Mouse (Mus musculus): ENCODE results near the gene P2ry4. TPM values are rescaled to one million over a fixed set of nuclear protein-coding genes. Genes with fewer than 3 reads are reported as not detected.

P2ry4 gene
- total RNA-seq (2021) = not detected
- long read RNA-seq, experiment 1 = 0 reads
- long read RNA-seq, experiment 2 = 0 reads

DNA sequence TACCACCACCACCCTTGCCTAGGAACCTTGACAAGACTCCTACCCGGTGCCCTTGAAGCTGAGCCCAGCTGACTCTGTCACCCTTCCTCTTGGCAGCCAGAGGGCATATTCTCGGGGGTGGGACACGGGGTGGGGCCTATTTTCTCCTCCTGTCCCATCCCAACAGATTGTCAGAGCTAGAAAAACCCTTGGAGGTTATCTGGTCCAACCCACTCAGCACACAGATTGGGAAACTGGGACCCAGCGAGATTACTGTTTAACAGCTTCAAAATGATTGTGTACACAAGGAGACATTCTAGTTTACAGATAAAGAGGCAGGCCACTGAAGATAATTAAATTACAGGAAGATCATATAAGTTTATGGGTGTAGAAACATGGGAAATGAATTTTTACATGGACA lies at the start of gene P2ry4:
TSS of gene P2ry4 (minus strand) at position 79 of the 400 bp plus-strand sequence.
- intact Hi-C loops (cut with DNase I; ENCODE audit: low total_unique reads) = no loop called here
- DNase-seq = no peak

- DNase-seq = no peak
- intact Hi-C loops (cut with DNase I; ENCODE audit: low total_unique reads) = no loop called here
Observed at GRCm38 (mm10) chrX:100638477-100638876, 43.8 kb upstream of the P2ry4 start.

DNA sequence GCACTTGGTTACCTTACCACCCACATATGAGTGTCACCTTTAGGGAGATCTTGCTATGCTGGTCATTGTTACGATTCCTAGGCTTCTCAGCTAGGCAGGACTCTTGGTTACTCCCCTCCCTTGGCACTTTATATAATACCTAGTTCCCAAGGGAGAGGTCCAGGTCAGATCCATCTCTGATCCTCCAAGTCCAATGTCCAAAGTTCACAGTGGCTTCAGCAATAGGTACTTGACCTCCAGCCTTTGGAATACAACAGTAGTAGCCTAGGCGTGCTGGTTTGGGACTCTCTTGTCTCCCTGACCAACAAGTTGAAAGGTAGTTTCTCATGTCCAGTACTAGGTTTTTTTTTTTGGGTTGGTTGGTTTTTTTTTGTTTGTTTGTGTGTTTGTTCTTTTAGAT lies 34.4 kb upstream of the P2ry4 start:
- no peak for DNase-seq
- intact Hi-C loops (cut with DNase I; ENCODE audit: low total_unique reads) = no loop called here

DNA sequence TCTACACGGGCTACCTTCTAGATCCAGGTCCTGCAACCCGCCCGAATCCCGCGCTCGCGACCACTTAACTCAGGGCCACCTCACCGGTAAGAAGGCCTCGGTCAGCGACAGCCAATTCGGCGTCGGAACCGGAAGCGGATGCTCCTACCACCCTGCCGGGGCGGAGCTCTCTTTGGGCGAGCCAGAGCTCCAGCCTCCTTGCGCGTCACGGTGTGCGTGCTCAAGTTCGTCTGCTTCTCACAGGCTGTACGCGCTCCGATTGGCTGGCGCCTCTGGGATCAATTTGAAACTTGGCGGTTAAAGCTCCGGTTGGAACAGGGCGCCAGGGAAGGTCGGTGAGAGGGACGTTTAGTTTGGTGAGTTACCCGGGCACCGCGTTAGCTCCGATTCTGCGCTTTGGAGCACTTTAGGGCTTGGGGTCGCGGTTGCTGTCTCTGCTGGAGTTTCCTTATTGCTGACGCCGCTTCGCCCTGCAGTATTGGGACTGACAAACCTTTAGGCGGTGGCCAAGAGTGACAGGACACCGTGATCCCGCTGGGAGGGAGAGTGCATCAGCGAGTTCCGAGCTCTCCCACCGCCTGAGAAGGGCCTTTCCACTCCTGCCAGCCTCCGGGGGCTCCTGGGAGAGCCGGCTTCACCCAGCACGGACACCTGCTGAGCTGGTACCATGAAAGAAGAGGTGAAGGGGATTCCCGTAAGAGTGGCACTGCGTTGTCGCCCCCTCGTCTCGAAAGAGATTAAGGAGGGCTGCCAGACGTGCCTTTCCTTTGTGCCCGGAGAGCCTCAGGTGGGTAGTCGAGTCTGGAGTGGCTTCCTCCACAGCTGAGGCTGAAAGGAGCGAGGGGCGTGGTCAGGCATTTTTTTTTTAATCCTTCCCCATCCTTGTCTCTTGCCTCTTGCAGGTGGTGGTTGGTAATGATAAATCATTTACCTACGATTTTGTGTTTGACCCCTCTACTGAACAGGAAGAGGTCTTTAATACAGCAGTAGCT lies 31.4 kb upstream of the P2ry4 start, which contains the start of gene Pdzd11:
TSS of gene Pdzd11 (minus strand) at position 767 of the 992 bp plus-strand sequence.
- peak; percentile 91 for DNase-seq
- intact Hi-C loops (cut with DNase I; ENCODE audit: low total_unique reads) = no loop called here

- intact Hi-C loops (cut with DNase I; ENCODE audit: low total_unique reads) = no loop called here
Observed at GRCm38 (mm10) chrX:100625546-100625801, 30.8 kb upstream of the P2ry4 start, which contains the start of gene Kif4. TSS of gene Kif4 (plus strand) at chrX:100625737.

GRCm38 (mm10) chrX:100625146-100625545 lies 30.5 kb upstream of the P2ry4 start:
- intact Hi-C loops (cut with DNase I; ENCODE audit: low total_unique reads) = no loop called here
- DNase-seq = no peak

More at GRCm38 (mm10) chrX:100625546-100625801, 30.8 kb upstream of the P2ry4 start, which contains the start of gene Kif4:
- DNase-seq = no peak

DNA sequence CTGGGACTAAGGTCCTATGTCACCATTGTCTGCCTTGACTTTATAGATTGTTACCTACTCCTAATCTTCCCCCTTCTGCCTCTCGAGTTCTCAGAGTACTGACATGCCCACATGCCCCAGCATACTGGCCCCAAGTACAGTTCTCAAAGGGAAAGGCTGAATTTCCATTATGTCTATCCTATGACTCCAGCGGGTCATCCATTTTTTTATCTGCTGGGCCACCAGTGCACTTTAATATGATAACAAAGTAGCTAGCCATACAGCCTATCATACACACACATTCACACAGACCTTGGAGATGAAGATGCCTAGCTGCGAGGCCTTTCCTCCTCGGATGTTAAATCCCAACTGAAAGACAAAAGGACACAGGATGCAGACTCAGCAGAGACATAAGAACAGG lies 29.6 kb upstream of the P2ry4 start:
- no peak for DNase-seq
- intact Hi-C loops (cut with DNase I; ENCODE audit: low total_unique reads) = no loop called here

GRCm38 (mm10) chrX:100621366-100621765 lies 26.7 kb upstream of the P2ry4 start:
- intact Hi-C loops (cut with DNase I; ENCODE audit: low total_unique reads) = no loop called here
- DNase-seq = no peak

GRCm38 (mm10) chrX:100618488-100618887 lies 23.8 kb upstream of the P2ry4 start:
- no peak for DNase-seq
- intact Hi-C loops (cut with DNase I; ENCODE audit: low total_unique reads) = no loop called here

GRCm38 (mm10) chrX:100605314-100605713 lies 10.6 kb upstream of the P2ry4 start, which contains the start of gene Arr3:
TSS of gene Arr3 (plus strand) at chrX:100605497.
- DNase-seq = no peak

GRCm38 (mm10) chrX:100599755-100600154 lies 5.1 kb upstream of the P2ry4 start:
- intact Hi-C loops (cut with DNase I; ENCODE audit: low total_unique reads) = loop anchor here (10.0 kb wide), 1 partner anchor 365 kb away; no protein-coding TSS in a partner anchor
- DNase-seq = no peak

More at GRCm38 (mm10) chrX:100605314-100605713, 10.6 kb upstream of the P2ry4 start, which contains the start of gene Arr3:
- intact Hi-C loops (cut with DNase I; ENCODE audit: low total_unique reads) = loop anchor here (10.0 kb wide), 1 partner anchor 359 kb away; no protein-coding TSS in a partner anchor

GRCm38 (mm10) chrX:100597439-100597838 lies 2.8 kb upstream of the P2ry4 start:
- intact Hi-C loops (cut with DNase I; ENCODE audit: low total_unique reads) = no loop called here
- DNase-seq = peak; percentile 19

- intact Hi-C loops (cut with DNase I; ENCODE audit: low total_unique reads) = no loop called here
- DNase-seq = no peak
Observed at GRCm38 (mm10) chrX:100571951-100572350, 22.7 kb downstream of the P2ry4 start, which contains the start of gene Awat1. TSS of gene Awat1 (plus strand) at chrX:100572251.

DNA sequence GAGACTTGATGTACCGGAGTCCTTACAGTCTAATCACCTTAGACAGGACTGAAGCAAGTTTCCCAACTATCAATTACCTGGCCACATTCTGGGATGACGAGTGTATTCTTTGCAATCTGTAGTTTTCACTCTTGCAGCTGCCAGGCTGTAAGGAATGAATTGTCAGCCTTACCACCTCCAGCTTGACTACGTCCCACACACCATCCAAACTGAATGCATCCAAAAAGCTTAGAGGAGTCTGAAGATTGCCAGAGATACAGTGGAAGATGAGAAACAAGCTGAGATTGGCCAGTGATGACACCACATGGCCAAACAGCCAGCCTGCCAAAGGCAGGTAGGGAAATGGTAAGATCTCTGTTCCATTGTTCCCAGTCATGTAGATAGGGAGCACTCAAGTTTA lies 29.0 kb downstream of the P2ry4 start:
- no peak for DNase-seq
- intact Hi-C loops (cut with DNase I; ENCODE audit: low total_unique reads) = no loop called here

- intact Hi-C loops (cut with DNase I; ENCODE audit: low total_unique reads) = loop anchor here (10.0 kb wide), 1 partner anchor 111 kb away; the partner anchor contains the start of gene Awat2
- DNase-seq = no peak
Observed at GRCm38 (mm10) chrX:100556026-100556425, 38.6 kb downstream of the P2ry4 start.

Other genes with a start within 250 kb of the P2ry4 start
- not detected for gene Otud6a, start 165.9 kb downstream of the P2ry4 start, total RNA-seq (2021)
- gene Awat2, start 152.2 kb downstream of the P2ry4 start, total RNA-seq (2021) = not detected
- 10 to 100 TPM; 33.5 to 35.3 TPM for gene Igbp1, start 100.6 kb downstream of the P2ry4 start, total RNA-seq (2021)
- under 1 TPM in 1 of 2 experiments, not detected in 1; 0.08 TPM for gene Dgat2l6, start 70.0 kb downstream of the P2ry4 start, total RNA-seq (2021)
- not detected for gene Awat1, start 22.6 kb downstream of the P2ry4 start, total RNA-seq (2021)
- gene Arr3, start 10.6 kb upstream of the P2ry4 start, total RNA-seq (2021) = not detected
- gene Kif4, start 30.9 kb upstream of the P2ry4 start, total RNA-seq (2021) = 1 to 10 TPM; 2.1 to 2.3 TPM
- 10 to 100 TPM; 24.2 to 26.3 TPM for gene Pdzd11, start 31.7 kb upstream of the P2ry4 start, total RNA-seq (2021)
- gene Gdpd2, start 135.0 kb upstream of the P2ry4 start, total RNA-seq (2021) = under 1 TPM; 0.11 to 0.37 TPM
- 1 to 10 TPM; 1.7 to 2.3 TPM for gene Dlg3, start 172.9 kb upstream of the P2ry4 start, total RNA-seq (2021)

All from gastrocnemius, postnatal 14 days (tissue).